Mouse (Mus musculus): ENCODE results near the gene Nos3.

Gene Nos3

GRCm38 (mm10) chr5:24364508-24364907 lies at the start of gene Nos3:
Nos3 (plus strand) TSS chr5:24364810.
- in situ Hi-C loops (cut with MboI; ENCODE audit: low pct_unique_long_range_greater_than_20kb in 1 of 2, low sequenced_read_pairs in 2 of 2, unreplicated experiment in 1 of 2), result no loop called here

DNA sequence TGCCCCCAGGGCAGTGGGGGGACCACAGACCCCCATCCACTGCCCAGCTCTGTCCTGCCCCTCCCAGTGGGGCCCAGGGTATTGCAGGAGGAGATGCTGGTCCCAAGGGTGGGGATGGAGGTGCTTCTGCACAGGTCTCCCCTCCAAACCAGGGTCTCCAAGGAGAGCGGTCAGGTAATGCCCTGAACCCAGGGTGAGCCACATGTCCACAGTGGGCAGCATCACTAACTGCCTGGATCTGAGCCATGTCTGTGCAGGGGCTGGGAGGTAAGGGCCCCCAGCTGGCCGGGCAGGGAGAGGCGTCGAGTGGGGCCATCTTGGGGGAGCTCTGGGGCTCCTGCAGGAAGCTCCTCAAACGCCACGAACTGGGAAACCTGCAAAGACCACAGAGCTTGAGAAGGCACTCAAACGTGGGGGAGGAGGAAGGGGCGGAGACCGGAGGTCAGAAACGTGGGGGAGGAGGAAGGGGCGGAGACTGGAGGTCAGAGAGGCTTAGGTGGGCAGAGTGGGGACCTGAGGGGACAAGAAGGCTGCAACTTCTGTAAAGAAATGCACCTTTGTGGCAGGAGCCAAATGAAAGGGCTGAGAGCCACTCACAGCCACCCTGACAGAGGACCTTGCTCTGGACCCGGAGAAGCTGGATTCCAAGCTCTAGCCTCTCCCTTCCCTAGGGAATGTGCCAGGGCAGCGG lies 44.7 kb upstream of the Nos3 start:
- in situ Hi-C loops (cut with MboI; ENCODE audit: low pct_unique_long_range_greater_than_20kb in 1 of 2, low sequenced_read_pairs in 2 of 2, unreplicated experiment in 1 of 2), result no loop called here

DNA sequence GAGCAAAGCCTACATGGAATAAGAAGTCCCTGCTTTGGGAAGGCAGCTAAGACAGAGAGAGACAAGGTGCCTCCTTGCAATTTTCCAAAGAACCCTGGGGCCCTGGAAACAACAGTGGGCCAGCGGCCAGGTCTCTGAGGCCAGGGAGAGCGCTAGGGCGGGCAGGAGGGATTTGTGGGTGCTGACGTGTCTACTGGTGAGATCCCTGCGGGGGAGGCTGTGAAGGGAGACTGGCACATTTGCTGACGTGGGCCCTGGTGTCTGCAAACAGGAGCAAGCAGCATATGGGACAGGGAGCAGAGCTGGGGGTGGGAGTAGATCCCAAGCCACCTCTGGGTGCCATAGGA lies 44.2 kb upstream of the Nos3 start:
- in situ Hi-C loops (cut with MboI; ENCODE audit: low pct_unique_long_range_greater_than_20kb in 1 of 2, low sequenced_read_pairs in 2 of 2, unreplicated experiment in 1 of 2), result no loop called here

GRCm38 (mm10) chr5:24320894-24321293 lies 43.7 kb upstream of the Nos3 start:
- in situ Hi-C loops (cut with MboI; ENCODE audit: low pct_unique_long_range_greater_than_20kb in 1 of 2, low sequenced_read_pairs in 2 of 2, unreplicated experiment in 1 of 2), result no loop called here

DNA sequence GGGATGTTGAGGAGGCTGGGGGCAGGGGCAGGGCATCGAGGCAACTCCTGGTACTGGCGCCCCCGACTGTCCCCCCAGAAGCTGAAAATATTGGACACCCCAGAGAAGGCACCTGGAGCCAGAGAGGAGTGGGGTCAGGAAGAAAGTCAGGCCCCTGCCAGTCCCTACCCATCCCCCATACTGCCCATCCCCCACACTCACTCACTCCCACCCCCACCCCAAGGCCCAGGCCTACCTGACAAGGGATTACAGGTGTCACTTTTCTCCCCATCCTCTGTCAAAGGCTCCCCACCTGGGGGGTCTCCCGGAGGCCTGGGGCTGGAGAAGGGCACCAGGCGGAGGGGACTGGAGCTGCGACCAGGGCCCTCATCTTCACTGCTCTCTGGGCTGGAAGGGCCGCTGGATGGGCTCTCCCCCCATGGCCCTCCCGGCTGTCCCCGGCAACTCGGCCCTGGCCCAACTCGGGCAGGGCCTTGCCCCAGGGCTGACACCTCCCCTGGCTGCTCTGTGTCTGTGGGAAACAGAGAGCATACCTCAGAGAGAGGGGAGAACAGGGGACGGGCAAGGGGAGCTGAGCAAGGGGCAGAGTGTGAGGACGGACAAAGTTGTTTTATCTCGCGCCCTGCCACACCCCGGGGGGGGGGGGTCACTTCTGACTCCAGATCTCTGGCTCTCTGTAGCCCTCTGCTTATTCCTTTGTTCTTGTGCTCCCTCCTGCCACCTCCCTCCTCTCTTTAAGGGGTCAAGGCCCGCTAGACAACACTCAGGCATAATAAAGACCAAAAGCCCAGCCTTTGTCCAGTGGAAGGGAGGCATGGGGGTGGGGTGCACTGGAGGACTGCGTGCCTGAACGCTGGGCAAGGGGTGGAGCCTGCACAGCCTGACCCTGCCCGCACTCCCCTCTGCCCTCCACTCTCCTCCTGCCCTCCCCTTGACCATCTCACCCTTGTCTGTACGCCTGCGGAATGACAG lies 42.6 kb upstream of the Nos3 start:
- in situ Hi-C loops (cut with MboI; ENCODE audit: low pct_unique_long_range_greater_than_20kb in 1 of 2, low sequenced_read_pairs in 2 of 2, unreplicated experiment in 1 of 2), result no loop called here

- in situ Hi-C loops (cut with MboI; ENCODE audit: low pct_unique_long_range_greater_than_20kb in 1 of 2, low sequenced_read_pairs in 2 of 2, unreplicated experiment in 1 of 2), result no loop called here
Observed at GRCm38 (mm10) chr5:24325251-24325650, 39.4 kb upstream of the Nos3 start.

DNA sequence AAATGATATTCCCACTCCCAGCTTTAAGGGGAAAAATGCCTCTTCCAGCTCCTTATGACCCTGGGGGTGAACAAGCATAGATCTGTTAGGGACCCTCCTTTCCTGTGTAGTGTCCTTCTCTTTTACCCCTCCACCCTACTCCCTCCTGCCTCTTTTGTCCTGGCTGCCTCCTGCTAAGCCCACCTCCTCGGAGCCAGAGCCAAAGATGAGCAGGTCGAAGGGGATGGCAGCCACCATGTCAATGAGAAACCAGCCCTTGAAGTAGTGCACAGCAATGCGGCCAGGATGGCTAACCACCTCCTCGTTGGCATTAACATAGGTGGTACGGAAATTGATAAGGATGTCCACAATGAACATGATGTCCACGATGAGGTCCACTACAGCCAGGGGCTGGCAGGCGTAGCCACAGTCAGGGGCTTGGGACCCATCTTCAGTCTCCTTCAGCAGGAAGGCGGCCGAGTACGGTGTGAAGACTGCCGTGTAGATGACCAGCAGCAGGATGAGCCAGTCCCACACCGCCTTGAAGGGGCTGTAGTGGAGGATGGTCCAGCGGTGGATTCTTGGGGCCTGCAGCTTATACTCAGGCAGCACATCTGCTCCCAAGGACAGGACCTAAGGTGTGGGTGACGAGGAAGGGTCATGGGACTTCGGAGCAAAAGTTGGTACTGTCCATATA lies 38.3 kb upstream of the Nos3 start:
- in situ Hi-C loops (cut with MboI; ENCODE audit: low pct_unique_long_range_greater_than_20kb in 1 of 2, low sequenced_read_pairs in 2 of 2, unreplicated experiment in 1 of 2), result no loop called here

DNA sequence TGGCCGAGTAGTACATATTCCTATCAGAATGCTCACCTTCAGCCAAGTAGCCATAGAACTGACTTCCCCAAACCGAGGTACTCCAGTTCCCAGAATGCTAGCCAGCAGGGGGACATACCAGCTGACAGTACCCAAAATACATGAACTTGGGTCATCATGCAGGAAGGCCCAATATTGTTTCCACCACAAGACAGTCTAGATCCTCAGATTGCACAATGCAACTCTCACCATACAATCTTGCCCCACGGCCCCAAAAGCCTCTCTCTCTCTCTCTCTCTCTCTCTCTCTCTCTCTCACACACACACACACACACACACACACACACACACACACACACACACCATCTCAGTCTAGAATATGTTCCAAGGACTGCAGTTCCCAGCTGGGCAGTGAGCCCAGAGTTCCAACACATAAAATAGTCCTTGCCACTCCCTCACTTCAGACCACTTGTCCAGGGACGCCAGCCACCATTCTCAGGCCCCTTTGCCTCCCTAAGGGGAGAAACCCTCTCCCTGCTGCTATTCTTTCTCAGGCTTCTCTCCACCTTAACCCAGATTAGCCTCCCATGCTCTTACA lies 37.7 kb upstream of the Nos3 start:
- in situ Hi-C loops (cut with MboI; ENCODE audit: low pct_unique_long_range_greater_than_20kb in 1 of 2, low sequenced_read_pairs in 2 of 2, unreplicated experiment in 1 of 2), result no loop called here

- in situ Hi-C loops (cut with MboI; ENCODE audit: low pct_unique_long_range_greater_than_20kb in 1 of 2, low sequenced_read_pairs in 2 of 2, unreplicated experiment in 1 of 2), result no loop called here
Observed at GRCm38 (mm10) chr5:24328813-24329211, 35.8 kb upstream of the Nos3 start.

DNA sequence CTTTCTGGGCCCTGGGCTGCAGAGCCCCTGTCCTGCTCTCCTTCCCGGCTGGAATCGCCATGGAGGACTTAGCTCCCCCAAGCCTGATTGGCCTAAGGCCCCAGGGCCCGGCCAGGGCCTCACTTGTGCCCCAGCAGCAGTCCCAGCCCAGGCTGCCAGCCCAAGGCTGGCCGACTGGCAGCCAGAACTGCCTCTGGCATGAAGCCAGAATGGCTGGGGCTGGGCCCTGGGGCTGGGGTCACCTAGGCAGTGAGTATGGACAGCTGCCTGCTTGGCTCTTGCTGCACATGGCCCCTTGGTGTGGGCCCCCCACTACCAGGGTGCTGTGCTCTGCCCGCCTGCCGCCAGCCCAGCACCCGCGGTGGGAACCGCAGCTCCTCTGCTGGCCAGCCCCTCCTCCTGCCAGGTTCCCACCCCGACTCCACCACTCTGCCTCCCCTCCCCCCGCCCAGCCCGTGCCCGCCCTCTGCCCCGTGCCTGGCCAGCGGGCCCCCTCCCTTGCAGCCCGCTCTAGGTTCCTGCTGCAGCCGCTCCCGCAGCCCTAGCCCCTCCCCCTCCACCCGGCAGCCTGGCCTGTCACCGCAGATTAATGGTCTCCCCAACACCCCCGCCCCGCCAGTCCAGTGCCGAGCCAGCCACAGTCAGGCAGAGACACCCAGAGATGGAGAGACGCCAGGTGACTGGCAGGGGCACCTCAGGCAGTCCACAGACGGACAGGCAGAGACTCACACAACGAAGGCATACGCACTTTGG lies 35.2 kb upstream of the Nos3 start:
- in situ Hi-C loops (cut with MboI; ENCODE audit: low pct_unique_long_range_greater_than_20kb in 1 of 2, low sequenced_read_pairs in 2 of 2, unreplicated experiment in 1 of 2), result no loop called here

DNA sequence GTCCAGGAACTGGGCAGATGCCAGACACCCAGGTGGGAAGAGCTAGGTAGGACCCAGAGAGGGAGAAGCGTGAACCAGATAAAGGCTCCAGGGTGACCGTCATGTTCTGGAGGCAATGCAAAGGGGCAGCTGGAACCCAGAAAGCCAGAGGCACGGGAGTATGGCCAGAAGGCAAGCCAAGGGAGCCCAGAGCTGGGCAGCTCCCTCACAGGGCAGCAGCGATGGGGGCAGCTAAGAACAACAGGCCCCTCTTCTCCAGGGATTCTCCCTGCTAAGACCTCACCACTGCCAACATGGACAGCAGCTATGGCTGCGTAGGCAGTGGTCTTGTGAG lies 34.7 kb upstream of the Nos3 start:
- in situ Hi-C loops (cut with MboI; ENCODE audit: low pct_unique_long_range_greater_than_20kb in 1 of 2, low sequenced_read_pairs in 2 of 2, unreplicated experiment in 1 of 2), result no loop called here

GRCm38 (mm10) chr5:24332401-24332800 lies 32.2 kb upstream of the Nos3 start:
- in situ Hi-C loops (cut with MboI; ENCODE audit: low pct_unique_long_range_greater_than_20kb in 1 of 2, low sequenced_read_pairs in 2 of 2, unreplicated experiment in 1 of 2), result no loop called here

- in situ Hi-C loops (cut with MboI; ENCODE audit: low pct_unique_long_range_greater_than_20kb in 1 of 2, low sequenced_read_pairs in 2 of 2, unreplicated experiment in 1 of 2), result no loop called here
Observed at GRCm38 (mm10) chr5:24334749-24335148, 29.9 kb upstream of the Nos3 start.

GRCm38 (mm10) chr5:24335888-24336511 lies 28.6 kb upstream of the Nos3 start:
- in situ Hi-C loops (cut with MboI; ENCODE audit: low pct_unique_long_range_greater_than_20kb in 1 of 2, low sequenced_read_pairs in 2 of 2, unreplicated experiment in 1 of 2), result no loop called here

- in situ Hi-C loops (cut with MboI; ENCODE audit: low pct_unique_long_range_greater_than_20kb in 1 of 2, low sequenced_read_pairs in 2 of 2, unreplicated experiment in 1 of 2), result no loop called here
Observed at GRCm38 (mm10) chr5:24337366-24337765, 27.2 kb upstream of the Nos3 start.

DNA sequence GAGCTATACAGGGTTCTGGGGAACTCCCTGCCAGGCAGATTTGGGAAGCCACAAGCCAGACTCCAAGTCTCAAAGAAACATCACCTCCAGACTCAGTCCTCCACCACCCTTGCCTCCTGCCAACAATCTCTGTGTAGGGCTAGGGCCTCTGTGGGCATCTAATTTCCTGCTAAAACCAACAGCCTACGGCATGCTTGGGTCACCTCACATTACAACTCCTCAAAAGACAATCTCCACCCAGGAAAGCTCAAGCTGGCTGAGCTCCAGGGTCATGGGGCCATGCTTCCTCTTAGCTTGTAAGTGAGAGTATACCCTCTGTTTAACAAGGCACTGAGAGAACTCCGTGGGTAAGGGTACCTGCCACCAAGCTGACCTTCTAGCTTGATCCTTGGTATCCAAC lies 26.8 kb upstream of the Nos3 start:
- in situ Hi-C loops (cut with MboI; ENCODE audit: low pct_unique_long_range_greater_than_20kb in 1 of 2, low sequenced_read_pairs in 2 of 2, unreplicated experiment in 1 of 2), result no loop called here

- in situ Hi-C loops (cut with MboI; ENCODE audit: low pct_unique_long_range_greater_than_20kb in 1 of 2, low sequenced_read_pairs in 2 of 2, unreplicated experiment in 1 of 2), result no loop called here
Observed at GRCm38 (mm10) chr5:24342205-24342963, 22.2 kb upstream of the Nos3 start.
